Mouse (Mus musculus) embryonic facial prominence, embryonic 15.5 days (tissue): ENCODE results near the gene Tmbim6. TPM values are rescaled to one million over a fixed set of nuclear protein-coding genes. Genes with fewer than 3 reads are reported as not detected.
A peak's percentile ranks its signal among the peaks of the same experiment; 100 is the strongest.
"Not testable (repeated sequence)": the region's sequence is repeated elsewhere in the genome, so short reads cannot be mapped to it uniquely, and the experiment has no call there.

Experiments
- ATAC-seq: fragments of 200-750 bp; cut with Nextera tagmentation; 2 replicates; pipeline ENCODE4 v1.8.0; 2017; ENCODE audit warnings: low read depth, moderate TSS enrichment; ENCODE audit not compliant: insufficient number of reproducible peaks, low FRiP score, low TSS enrichment
- H3K27ac ChIP-seq: fragments of 300-500 bp; sonication (generic); replicated peaks from 2 replicates; pipeline ENCODE4 v1.5.1; 2015; ENCODE audit warnings: mild to moderate bottlenecking, inconsistent platforms
- H3K27me3 ChIP-seq: fragments of 300-500 bp; sonication (generic); 2 replicates; pipeline ENCODE4 v1.6.1; 2015; ENCODE audit warnings: inconsistent platforms
- H3K36me3 ChIP-seq: fragments of 300-500 bp; sonication (generic); 2 replicates; pipeline ENCODE4 v1.6.1; 2015; ENCODE audit warnings: mild to moderate bottlenecking, inconsistent platforms
- H3K4me1 ChIP-seq: fragments of 300-500 bp; sonication (generic); 2 replicates; pipeline ENCODE4 v1.6.1; 2015; ENCODE audit warnings: inconsistent platforms
- H3K4me2 ChIP-seq: fragments of 300-500 bp; sonication (generic); replicated peaks from 2 replicates; pipeline ENCODE4 v1.6.1; 2015; ENCODE audit warnings: mild to moderate bottlenecking, inconsistent platforms
- H3K4me3 ChIP-seq: fragments of 300-500 bp; sonication (generic); replicated peaks from 2 replicates; pipeline ENCODE4 v1.5.1; 2015; ENCODE audit warnings: mild to moderate bottlenecking, inconsistent platforms
- H3K9ac ChIP-seq: fragments of 300-500 bp; sonication (generic); 2 replicates; pipeline ENCODE4 v1.6.1; 2015; ENCODE audit warnings: inconsistent platforms
- H3K9me3 ChIP-seq: fragments of 300-500 bp; sonication (generic); replicated peaks from 2 replicates; pipeline ENCODE4 v1.6.1; 2016; ENCODE audit warnings: inconsistent platforms
- WGBS: fragments of 180-500 bp; shearing (Covaris S2); methylation state at CpG from one replicate; pipeline ENCODE4 v1.1.7; 2015; 5-methylcytosine and 5-hydroxymethylcytosine counted together
- polyA plus RNA-seq: library from polyadenylated mRNA; unstranded; fragments of >200 nt; fragmentation: Nextera tagmentation; extraction: Ambion mirVana; gene quantifications from 2 replicates; pipeline ENCODE4 v1.2.1, GENCODE M21; 2015

Gene Tmbim6
- polyA plus RNA-seq, 1 experiment from 2014 or later = 362 TPM

- Histone ChIP-seq H3K9me3 (no peaks in the 10 kb centered on the region), H3K4me2 (no peak overlapping the region), H3K27me3 (no peaks in the 10 kb centered on the region), H3K4me1 (peaks cover 60% of the 10 kb centered on the region), H3K36me3 (peaks cover 5% of the 10 kb centered on the region; the same call in 1 of the 2 replicates), H3K9ac (no peak overlapping the region; the same call in 1 of the 2 replicates), H3K4me3 (no peak overlapping the region), H3K27ac (peak overlapping the region; percentile 51; the same call in 1 of the 2 replicates)
- WGBS = 61% methylated on average over 8 of the region's 8 CpGs
- no peak for ATAC-seq
Observed at GRCm38 (mm10) chr15:99438966-99439698, 46.5 kb downstream of the Tmbim6 start.

GRCm38 (mm10) chr15:99440112-99440815 lies 47.6 kb downstream of the Tmbim6 start:
- 25% methylated on average over 2 of the region's 2 CpGs for WGBS

GRCm38 (mm10) chr15:99440816-99441457 lies 48.3 kb downstream of the Tmbim6 start:
- no peak overlapping the region for H3K4me3 ChIP-seq
- no peak overlapping the region for H3K9ac ChIP-seq
- peak; percentile 12; the same call in 1 of the 2 replicates for ATAC-seq
- peak overlapping the region; percentile 83 for H3K27ac ChIP-seq
- 47% methylated on average over 8 of the region's 8 CpGs for WGBS
- H3K4me1 ChIP-seq = peaks cover 58% of the 10 kb centered on the region
- H3K9me3 ChIP-seq = no peaks in the 10 kb centered on the region
- H3K4me2 ChIP-seq = 0 out of 2 replicates have a peak overlapping the region, but pooled peaks have one; percentile 4
- peaks cover 5% of the 10 kb centered on the region; the same call in 1 of the 2 replicates for H3K36me3 ChIP-seq
- no peaks in the 10 kb centered on the region for H3K27me3 ChIP-seq

More at GRCm38 (mm10) chr15:99440112-99440815, 47.6 kb downstream of the Tmbim6 start:
- Histone ChIP-seq H3K27ac (peak overlapping the region; percentile 83), H3K4me2 (0 out of 2 replicates have a peak overlapping the region, but pooled peaks have one; percentile 4), H3K9me3 (no peaks in the 10 kb centered on the region), H3K9ac (no peak overlapping the region), H3K27me3 (no peaks in the 10 kb centered on the region), H3K4me3 (no peak overlapping the region), H3K36me3 (peaks cover 5% of the 10 kb centered on the region; the same call in 1 of the 2 replicates), H3K4me1 (peaks cover 60% of the 10 kb centered on the region)
- peak; percentile 83 for ATAC-seq

GRCm38 (mm10) chr15:99442358-99442757 lies 49.7 kb downstream of the Tmbim6 start:
- Histone ChIP-seq H3K36me3 (peaks cover 5% of the 10 kb centered on the region; the same call in 1 of the 2 replicates), H3K27ac (0 out of 2 replicates have a peak overlapping the region, but pooled peaks have one; percentile 83), H3K4me2 (no peak overlapping the region), H3K4me1 (peaks cover 46% of the 10 kb centered on the region), H3K27me3 (no peaks in the 10 kb centered on the region), H3K9me3 (no peaks in the 10 kb centered on the region), H3K9ac (no peak overlapping the region), H3K4me3 (no peak overlapping the region)
- WGBS = 50% methylated on average over 7 of the region's 7 CpGs
- no peak for ATAC-seq

GRCm38 (mm10) chr15:99445567-99445966 lies 52.9 kb downstream of the Tmbim6 start:
- no peak overlapping the region for H3K4me2 ChIP-seq
- H3K27me3 ChIP-seq = no peaks in the 10 kb centered on the region
- no peaks in the 10 kb centered on the region for H3K9me3 ChIP-seq
- ATAC-seq = no peak
- no peak overlapping the region for H3K27ac ChIP-seq
- H3K4me1 ChIP-seq = peaks cover 34% of the 10 kb centered on the region
- WGBS = 46% methylated on average over 6 of the region's 6 CpGs
- no peak overlapping the region for H3K9ac ChIP-seq
- H3K36me3 ChIP-seq = no peaks in the 10 kb centered on the region
- H3K4me3 ChIP-seq = no peak overlapping the region

GRCm38 (mm10) chr15:99446136-99446535 lies 53.5 kb downstream of the Tmbim6 start:
- not testable (repeated sequence) for H3K27me3 ChIP-seq, ATAC-seq, H3K9me3 ChIP-seq, H3K27ac ChIP-seq, H3K4me3 ChIP-seq, H3K36me3 ChIP-seq, H3K9ac ChIP-seq, H3K4me2 ChIP-seq
- peaks cover 28% of the 10 kb centered on the region for H3K4me1 ChIP-seq
- 88% methylated on average over 10 of the region's 10 CpGs for WGBS

- no peaks in the 10 kb centered on the region for H3K27me3 ChIP-seq
- no peak overlapping the region for H3K4me2 ChIP-seq
- ATAC-seq = peak; percentile 32; the same call in 1 of the 2 replicates
- 0 out of 2 replicates have a peak, but pooled peaks cover 3% of the 10 kb centered on the region for H3K36me3 ChIP-seq
- 64% methylated on average over 9 of the region's 9 CpGs for WGBS
- peaks cover 34% of the 10 kb centered on the region for H3K4me1 ChIP-seq
- H3K27ac ChIP-seq = peak overlapping the region; percentile 60
- no peak overlapping the region for H3K9ac ChIP-seq
- no peaks in the 10 kb centered on the region for H3K9me3 ChIP-seq
- H3K4me3 ChIP-seq = no peak overlapping the region
Observed at GRCm38 (mm10) chr15:99449131-99449750, 56.6 kb downstream of the Tmbim6 start.

GRCm38 (mm10) chr15:99449751-99450280 lies 57.1 kb downstream of the Tmbim6 start:
- peak overlapping the region; percentile 60 for H3K27ac ChIP-seq
- H3K4me1 ChIP-seq = peaks cover 37% of the 10 kb centered on the region
- H3K4me2 ChIP-seq = no peak overlapping the region
- no peaks in the 10 kb centered on the region for H3K9me3 ChIP-seq
- no peak overlapping the region for H3K9ac ChIP-seq
- H3K27me3 ChIP-seq = no peaks in the 10 kb centered on the region
- H3K4me3 ChIP-seq = no peak overlapping the region
- 0 out of 2 replicates have a peak, but pooled peaks cover 3% of the 10 kb centered on the region for H3K36me3 ChIP-seq
- WGBS = 73% methylated on average over 8 of the region's 8 CpGs
- ATAC-seq = no peak

- Histone ChIP-seq H3K27me3 (no peaks in the 10 kb centered on the region), H3K4me1 (peaks cover 58% of the 10 kb centered on the region), H3K9me3 (no peaks in the 10 kb centered on the region), H3K36me3 (0 out of 2 replicates have a peak, but pooled peaks cover 3% of the 10 kb centered on the region), H3K9ac (no peak overlapping the region), H3K4me2 (no peak overlapping the region), H3K4me3 (no peak overlapping the region), H3K27ac (no peak overlapping the region)
- 68% methylated on average over 11 of the region's 11 CpGs for WGBS
- ATAC-seq = no peak
Observed at GRCm38 (mm10) chr15:99453153-99453900, 60.6 kb downstream of the Tmbim6 start.
